Mouse (Mus musculus): Measurements from ENCODE around the gene Bcat1. TPM values are rescaled to one million over a fixed set of nuclear protein-coding genes. Genes with fewer than 3 reads are reported as not detected.

The Bcat1 gene
- polyA plus RNA-seq, 1 experiment from 2014 or later = 11.1 TPM

- Histone ChIP-seq H3K27ac (ENCODE audit: poor library complexity, severe bottlenecking) (no peak overlapping the region), H3K36me3 (no peaks in the 10 kb centered on the region), H3K27me3 (replicated peaks) (peaks cover 16% of the 10 kb centered on the region), H3K4me1 (replicated peaks) (peaks cover under 1% of the 10 kb centered on the region; the same call in 1 of the 2 replicates), H3K9ac (no peak overlapping the region), H3K4me3 (no peak overlapping the region), H3K4me2 (no peak overlapping the region), H3K9me3 (replicated peaks) (no peaks in the 10 kb centered on the region)
- WGBS = 79% methylated on average over 2 of the region's 2 CpGs
- no peak for ATAC-seq (ENCODE audit: insufficient number of reproducible peaks, low FRiP score)
These were observed 6.1 kb downstream of the Bcat1 start for GRCm38 (mm10) chr6:145069921-145070320.

GRCm38 (mm10) chr6:145069397-145069796 is 6.6 kb downstream of the Bcat1 start:
- peaks cover 13% of the 10 kb centered on the region for H3K27me3 ChIP-seq (replicated peaks)
- no peaks in the 10 kb centered on the region for H3K9me3 ChIP-seq (replicated peaks)
- no peaks in the 10 kb centered on the region; the same call in 1 of the 2 replicates for H3K4me1 ChIP-seq (replicated peaks)
- no peak for ATAC-seq (ENCODE audit: insufficient number of reproducible peaks, low FRiP score)
- H3K4me3 ChIP-seq = no peak overlapping the region
- no peaks in the 10 kb centered on the region for H3K36me3 ChIP-seq
- H3K27ac ChIP-seq (ENCODE audit: poor library complexity, severe bottlenecking) = no peak overlapping the region
- WGBS = 84% methylated on average over 7 of the region's 7 CpGs
- H3K4me2 ChIP-seq = no peak overlapping the region
- no peak overlapping the region for H3K9ac ChIP-seq

GRCm38 (mm10) chr6:145067679-145068078 is 8.3 kb downstream of the Bcat1 start:
- 53% methylated on average over 8 of the region's 8 CpGs for WGBS
- ATAC-seq (ENCODE audit: insufficient number of reproducible peaks, low FRiP score) = no peak

GRCm38 (mm10) chr6:145066416-145066815 is 9.6 kb downstream of the Bcat1 start:
- H3K9ac ChIP-seq = no peak overlapping the region
- no peak for ATAC-seq (ENCODE audit: insufficient number of reproducible peaks, low FRiP score)
- H3K4me1 ChIP-seq (replicated peaks) = no peaks in the 10 kb centered on the region; the same call in 1 of the 2 replicates
- H3K4me2 ChIP-seq = no peak overlapping the region
- no peak overlapping the region for H3K27ac ChIP-seq (ENCODE audit: poor library complexity, severe bottlenecking)
- no peaks in the 10 kb centered on the region for H3K36me3 ChIP-seq
- H3K9me3 ChIP-seq (replicated peaks) = no peaks in the 10 kb centered on the region
- no peaks in the 10 kb centered on the region for H3K27me3 ChIP-seq (replicated peaks)
- H3K4me3 ChIP-seq = no peak overlapping the region
- WGBS = 80% methylated on average over 6 of the region's 6 CpGs

More at GRCm38 (mm10) chr6:145067679-145068078, 8.3 kb downstream of the Bcat1 start:
- H3K4me1 ChIP-seq (replicated peaks) = no peaks in the 10 kb centered on the region; the same call in 1 of the 2 replicates
- H3K27me3 ChIP-seq (replicated peaks) = no peaks in the 10 kb centered on the region
- no peak overlapping the region for H3K9ac ChIP-seq
- H3K9me3 ChIP-seq (replicated peaks) = no peaks in the 10 kb centered on the region
- H3K36me3 ChIP-seq = no peaks in the 10 kb centered on the region
- no peak overlapping the region for H3K27ac ChIP-seq (ENCODE audit: poor library complexity, severe bottlenecking)
- no peak overlapping the region for H3K4me3 ChIP-seq
- no peak overlapping the region for H3K4me2 ChIP-seq

GRCm38 (mm10) chr6:145065301-145065845 is 10.6 kb downstream of the Bcat1 start:
- H3K9me3 ChIP-seq (replicated peaks) = no peaks in the 10 kb centered on the region
- 65% methylated on average over 4 of the region's 4 CpGs for WGBS
- no peak overlapping the region for H3K4me3 ChIP-seq
- H3K9ac ChIP-seq = no peak overlapping the region
- no peak for ATAC-seq (ENCODE audit: insufficient number of reproducible peaks, low FRiP score)
- no peaks in the 10 kb centered on the region for H3K36me3 ChIP-seq
- no peak overlapping the region for H3K4me2 ChIP-seq
- H3K4me1 ChIP-seq (replicated peaks) = no peaks in the 10 kb centered on the region; the same call in 1 of the 2 replicates
- no peaks in the 10 kb centered on the region for H3K27me3 ChIP-seq (replicated peaks)
- no peak overlapping the region for H3K27ac ChIP-seq (ENCODE audit: poor library complexity, severe bottlenecking)

- no peaks in the 10 kb centered on the region for H3K36me3 ChIP-seq
- H3K27ac ChIP-seq (ENCODE audit: poor library complexity, severe bottlenecking) = no peak overlapping the region
- no peaks in the 10 kb centered on the region for H3K9me3 ChIP-seq (replicated peaks)
- no peak for ATAC-seq (ENCODE audit: insufficient number of reproducible peaks, low FRiP score)
- H3K4me3 ChIP-seq = no peak overlapping the region
- no peaks in the 10 kb centered on the region; the same call in 1 of the 2 replicates for H3K4me1 ChIP-seq (replicated peaks)
- no peaks in the 10 kb centered on the region for H3K27me3 ChIP-seq (replicated peaks)
- no peak overlapping the region for H3K9ac ChIP-seq
- 62% methylated on average over 1 of the region's 1 CpGs for WGBS
- H3K4me2 ChIP-seq = no peak overlapping the region
These were observed 11.9 kb downstream of the Bcat1 start for GRCm38 (mm10) chr6:145064104-145064503.

GRCm38 (mm10) chr6:145063212-145063868 is 12.6 kb downstream of the Bcat1 start:
- 35% methylated on average over 5 of the region's 5 CpGs for WGBS
- no peak overlapping the region for H3K4me3 ChIP-seq
- no peaks in the 10 kb centered on the region; the same call in 1 of the 2 replicates for H3K4me1 ChIP-seq (replicated peaks)
- ATAC-seq (ENCODE audit: insufficient number of reproducible peaks, low FRiP score) = no peak
- H3K36me3 ChIP-seq = no peaks in the 10 kb centered on the region
- no peaks in the 10 kb centered on the region for H3K27me3 ChIP-seq (replicated peaks)
- no peaks in the 10 kb centered on the region for H3K9me3 ChIP-seq (replicated peaks)
- H3K27ac ChIP-seq (ENCODE audit: poor library complexity, severe bottlenecking) = no peak overlapping the region
- H3K9ac ChIP-seq = no peak overlapping the region
- no peak overlapping the region for H3K4me2 ChIP-seq

GRCm38 (mm10) chr6:145062763-145063162 is 13.2 kb downstream of the Bcat1 start:
- H3K4me3 ChIP-seq = no peak overlapping the region
- H3K9ac ChIP-seq = no peak overlapping the region
- ATAC-seq (ENCODE audit: insufficient number of reproducible peaks, low FRiP score) = no peak
- WGBS = 40% methylated on average over 4 of the region's 4 CpGs
- H3K9me3 ChIP-seq (replicated peaks) = no peaks in the 10 kb centered on the region
- H3K36me3 ChIP-seq = no peaks in the 10 kb centered on the region
- no peaks in the 10 kb centered on the region; the same call in 1 of the 2 replicates for H3K4me1 ChIP-seq (replicated peaks)
- H3K4me2 ChIP-seq = no peak overlapping the region
- H3K27ac ChIP-seq (ENCODE audit: poor library complexity, severe bottlenecking) = no peak overlapping the region
- H3K27me3 ChIP-seq (replicated peaks) = no peaks in the 10 kb centered on the region

GRCm38 (mm10) chr6:145061361-145061760 is 14.6 kb downstream of the Bcat1 start:
- ATAC-seq (ENCODE audit: insufficient number of reproducible peaks, low FRiP score) = no peak
- Histone ChIP-seq H3K36me3 (no peaks in the 10 kb centered on the region), H3K9me3 (replicated peaks) (no peaks in the 10 kb centered on the region), H3K4me3 (no peak overlapping the region), H3K9ac (no peak overlapping the region), H3K27me3 (replicated peaks) (no peaks in the 10 kb centered on the region), H3K27ac (ENCODE audit: poor library complexity, severe bottlenecking) (no peak overlapping the region), H3K4me2 (no peak overlapping the region), H3K4me1 (replicated peaks) (no peaks in the 10 kb centered on the region; the same call in 1 of the 2 replicates)
- WGBS = 88% methylated on average over 1 of the region's 1 CpGs

- H3K4me3 ChIP-seq = no peak overlapping the region
- H3K36me3 ChIP-seq = no peaks in the 10 kb centered on the region
- H3K27ac ChIP-seq (ENCODE audit: poor library complexity, severe bottlenecking) = no peak overlapping the region
- no peaks in the 10 kb centered on the region for H3K27me3 ChIP-seq (replicated peaks)
- no peak overlapping the region for H3K4me2 ChIP-seq
- 77% methylated on average over 4 of the region's 4 CpGs for WGBS
- no peak overlapping the region for H3K9ac ChIP-seq
- ATAC-seq (ENCODE audit: insufficient number of reproducible peaks, low FRiP score) = no peak
- no peaks in the 10 kb centered on the region for H3K9me3 ChIP-seq (replicated peaks)
- H3K4me1 ChIP-seq (replicated peaks) = no peaks in the 10 kb centered on the region; the same call in none of the 2 replicates
These were observed 19.9 kb downstream of the Bcat1 start for GRCm38 (mm10) chr6:145056102-145056501.

- Histone ChIP-seq H3K4me1 (replicated peaks) (peaks cover 6% of the 10 kb centered on the region), H3K9me3 (replicated peaks) (no peaks in the 10 kb centered on the region), H3K9ac (no peak overlapping the region), H3K4me3 (no peak overlapping the region), H3K27ac (ENCODE audit: poor library complexity, severe bottlenecking) (no peak overlapping the region), H3K4me2 (no peak overlapping the region), H3K27me3 (replicated peaks) (no peaks in the 10 kb centered on the region), H3K36me3 (no peaks in the 10 kb centered on the region)
- WGBS = 68% methylated on average over 6 of the region's 6 CpGs
- ATAC-seq (ENCODE audit: insufficient number of reproducible peaks, low FRiP score) = no peak
These were observed 20.6 kb downstream of the Bcat1 start for GRCm38 (mm10) chr6:145055277-145055858.

Measured in heart, embryonic 12.5 days (tissue).